Mouse (Mus musculus): ENCODE results near the gene Nkain1.

- TF ChIP-seq CTCF (IDR thresholded peaks at IDR 0.05; ENCODE audit: low read depth, low read length) (peak; percentile 33; the same call in 1 of the 2 replicates), TAL1 (conservative IDR thresholded peaks at IDR 0.05; ENCODE audit: low read depth, low read length) (no peak), POLR2AphosphoS5 (IDR thresholded peaks at IDR 0.05; ENCODE audit: insufficient replicate concordance, low read depth, low read length) (no peak), GATA2 (IDR thresholded peaks at IDR 0.05; ENCODE audit: borderline replicate concordance, low read depth, low read length) (no peak), GATA1 (IDR thresholded peaks at IDR 0.05; ENCODE audit: borderline replicate concordance, low read length) (no peak)
These were observed 24.8 kb downstream of the Nkain1 start for GRCm38 (mm10) chr4:130549189-130549588.

Data from G1E (cell line).